Mouse (Mus musculus) c-Kit-negative CD71-positive TER-119-positive erythroid progenitor cells, embryonic 14.5 days (primary cell): ENCODE data around the gene Pdss2.

Experiments
- DNase-seq: peaks from one replicate; pipeline ENCODE4 v3.0.0-alpha.2; 2013; ENCODE audit warnings: low read depth, low spot score

Gene Pdss2

GRCm38 (mm10) chr10:43481179-43481578 is 259.9 kb downstream of the Pdss2 start:
- no peak for DNase-seq

DNA sequence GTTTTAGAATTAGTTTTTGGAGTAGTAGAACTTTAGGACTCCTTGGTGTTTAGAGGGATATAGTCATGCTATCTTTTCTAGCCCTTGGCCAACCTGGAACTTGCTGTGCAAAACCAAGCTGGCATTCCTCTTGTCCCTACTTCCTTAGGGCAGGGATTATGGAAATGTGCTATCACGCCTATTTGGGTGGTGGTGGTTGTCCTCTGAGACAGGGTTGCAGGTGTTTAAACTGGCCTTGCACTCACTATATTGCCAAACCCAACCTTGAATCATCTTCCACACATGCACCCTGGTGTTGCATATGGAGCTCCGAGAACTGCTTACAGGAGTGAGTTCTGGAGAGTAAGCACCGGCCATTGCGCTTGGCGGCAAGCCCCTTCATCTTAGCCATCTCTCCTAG is 260.7 kb downstream of the Pdss2 start:
- DNase-seq, result no peak

GRCm38 (mm10) chr10:43483426-43483995 is 262.2 kb downstream of the Pdss2 start:
- DNase-seq, result no peak

GRCm38 (mm10) chr10:43485751-43486268 is 264.5 kb downstream of the Pdss2 start:
- DNase-seq, result no peak

GRCm38 (mm10) chr10:43487441-43488010 is 266.2 kb downstream of the Pdss2 start:
- no peak for DNase-seq

DNA sequence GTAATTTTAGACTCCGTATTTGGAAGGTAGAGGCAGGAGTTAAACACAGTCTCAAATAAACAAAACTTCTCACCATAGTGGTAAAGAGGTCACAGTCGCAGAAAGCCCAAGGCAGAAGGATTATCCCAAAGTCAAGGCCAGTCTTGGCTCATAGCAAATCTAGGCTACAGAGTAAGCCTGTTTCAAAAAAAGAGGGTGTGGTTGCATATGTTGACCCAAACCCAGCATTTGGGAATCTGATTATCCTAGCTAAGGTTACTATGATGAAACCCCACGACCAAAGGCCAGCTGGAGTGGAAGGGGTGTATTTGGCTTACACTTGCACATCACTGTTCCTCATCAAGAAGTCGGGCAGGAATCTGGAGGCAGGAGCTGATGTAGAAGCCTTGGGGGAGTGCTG is 267.0 kb downstream of the Pdss2 start:
- DNase-seq, result no peak

GRCm38 (mm10) chr10:43489139-43489538 is 267.9 kb downstream of the Pdss2 start:
- DNase-seq, result no peak

GRCm38 (mm10) chr10:43489550-43489949 is 268.3 kb downstream of the Pdss2 start:
- DNase-seq, result no peak

DNA sequence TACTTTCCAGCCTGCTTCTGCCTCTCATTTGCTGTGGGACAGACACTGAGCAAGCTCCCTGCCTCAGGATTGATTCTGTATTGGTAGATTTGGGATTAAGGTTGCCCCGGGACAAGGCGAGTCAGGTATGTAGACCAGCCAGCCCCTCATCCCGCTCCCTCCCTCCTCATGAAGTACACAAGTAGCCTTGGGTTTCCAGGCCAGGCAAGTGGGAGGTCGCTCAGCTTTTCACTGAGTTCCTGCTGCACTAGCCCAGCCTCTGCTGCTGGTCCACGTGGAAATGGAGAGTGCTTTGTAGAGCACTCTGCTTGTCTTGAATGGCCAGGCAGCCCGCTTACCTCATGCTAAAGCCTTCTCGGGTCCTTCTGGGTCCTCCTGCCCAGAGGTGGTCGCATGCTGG is 268.7 kb downstream of the Pdss2 start:
- DNase-seq, result no peak

DNA sequence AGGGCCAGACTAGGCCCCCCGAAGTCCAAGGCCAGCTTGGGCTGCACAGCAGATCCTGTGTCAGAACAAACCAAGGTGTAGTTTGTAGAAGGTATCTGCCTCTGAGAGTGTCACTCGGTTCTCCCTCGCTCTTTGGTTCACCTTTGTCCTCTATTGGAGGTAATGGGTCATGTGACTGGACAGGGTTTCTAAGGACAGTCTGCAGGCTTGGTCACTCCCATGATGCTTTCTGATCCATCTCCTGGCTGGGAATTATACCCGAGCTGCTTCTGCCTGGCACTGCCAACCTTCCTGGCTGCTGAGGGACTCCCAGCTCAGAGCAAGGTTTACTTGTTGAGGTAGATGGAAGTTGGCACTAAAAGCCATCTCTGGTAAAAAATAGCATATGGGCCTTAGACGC is 269.6 kb downstream of the Pdss2 start:
- DNase-seq, result no peak

DNA sequence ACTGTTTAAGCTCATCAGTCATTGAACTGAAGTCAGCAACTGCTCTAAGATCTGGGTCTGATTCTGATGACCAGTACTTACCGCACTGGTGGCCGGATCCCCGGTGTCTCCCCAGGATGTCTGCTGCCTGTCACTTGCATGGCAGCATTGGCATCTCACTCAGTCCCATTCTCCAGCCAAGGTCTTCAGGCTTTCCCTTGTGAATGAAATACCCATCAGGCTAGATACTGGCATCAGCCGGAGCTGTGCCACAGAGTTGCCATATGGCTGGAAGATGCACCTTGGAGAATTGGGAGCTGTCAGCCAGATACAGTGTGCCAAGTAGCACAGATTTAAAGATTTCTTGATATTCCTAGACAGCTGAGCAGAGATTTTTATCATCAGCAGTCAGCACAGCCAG is 281.3 kb downstream of the Pdss2 start:
- DNase-seq, result no peak

GRCm38 (mm10) chr10:43504291-43504690 is 283.0 kb downstream of the Pdss2 start:
- no peak for DNase-seq

DNA sequence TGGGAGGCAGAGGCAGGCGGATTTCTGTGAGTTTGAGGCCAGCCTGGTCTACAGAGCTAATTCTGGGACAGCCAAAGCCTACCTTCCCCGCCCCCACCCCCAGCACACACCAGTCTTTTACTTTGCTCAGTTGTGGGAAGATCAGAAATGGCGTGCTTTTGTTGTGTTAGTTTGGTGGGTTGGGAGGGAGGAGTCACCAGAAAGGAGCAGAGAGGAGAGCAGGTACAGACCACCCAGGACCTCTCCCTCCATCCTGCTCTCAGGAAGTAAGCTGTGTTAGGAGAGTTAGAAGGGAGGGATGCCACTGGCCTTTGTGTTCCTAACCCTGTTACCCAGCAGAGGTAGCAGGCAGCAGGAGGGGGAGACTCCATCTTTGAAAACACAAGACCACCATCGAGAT is 285.8 kb downstream of the Pdss2 start:
- DNase-seq, result no peak

DNA sequence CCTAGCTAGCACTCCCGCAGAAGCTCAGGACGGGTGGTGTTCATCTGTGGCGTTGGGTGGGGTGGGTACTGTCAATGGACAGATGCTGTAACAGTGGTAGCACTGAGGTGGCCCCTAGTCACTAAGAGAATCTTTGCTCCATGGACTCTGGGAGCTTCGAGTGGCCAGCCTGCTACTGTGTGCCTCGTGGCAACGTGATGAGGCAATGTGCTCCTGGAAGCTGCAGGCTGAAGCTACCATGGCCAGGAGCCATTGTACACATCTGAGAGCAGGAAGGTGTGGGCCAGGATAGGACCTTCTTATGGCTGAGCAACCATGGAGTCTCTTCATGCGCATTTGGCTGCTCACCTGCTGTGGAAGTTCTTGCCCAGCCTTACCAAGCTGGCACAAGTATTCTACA is 287.9 kb downstream of the Pdss2 start:
- DNase-seq, result no peak

DNA sequence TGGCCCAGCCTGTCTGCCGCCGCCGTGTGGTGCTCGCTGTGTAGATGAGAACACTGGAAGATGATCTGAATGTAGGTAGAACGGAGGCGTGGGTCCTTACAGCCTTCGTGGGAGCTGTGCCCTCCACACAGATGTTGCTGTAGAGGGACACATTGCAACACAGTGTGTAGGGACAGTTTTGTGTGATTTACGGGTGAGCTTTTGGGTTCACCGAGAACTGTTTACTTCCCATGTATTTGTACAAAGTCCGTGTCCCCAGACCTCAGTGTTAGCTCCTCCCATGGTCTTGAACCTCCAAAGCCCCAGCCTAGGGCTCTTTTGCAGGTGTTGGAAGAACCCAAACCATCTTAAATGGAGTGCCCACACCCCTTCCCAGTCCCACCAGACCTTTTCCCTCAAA is 291.7 kb downstream of the Pdss2 start:
- no peak for DNase-seq
